Mouse (Mus musculus) frontal cortex, postnatal 14 days (tissue): ENCODE data around the gene Guca2a.
A peak's percentile ranks its signal among the peaks of the same experiment; 100 is the strongest.
"Not testable (repeated sequence)": the region's sequence is repeated elsewhere in the genome, so short reads cannot be mapped to it uniquely, and the experiment has no call there.

Experiments
- DNase-seq, 2 experiments: peaks; one replicate each; pipeline ENCODE4 v3.0.0; 2022; ENCODE audit warnings: low spot score in 2 of 2

Gene Guca2a

DNA sequence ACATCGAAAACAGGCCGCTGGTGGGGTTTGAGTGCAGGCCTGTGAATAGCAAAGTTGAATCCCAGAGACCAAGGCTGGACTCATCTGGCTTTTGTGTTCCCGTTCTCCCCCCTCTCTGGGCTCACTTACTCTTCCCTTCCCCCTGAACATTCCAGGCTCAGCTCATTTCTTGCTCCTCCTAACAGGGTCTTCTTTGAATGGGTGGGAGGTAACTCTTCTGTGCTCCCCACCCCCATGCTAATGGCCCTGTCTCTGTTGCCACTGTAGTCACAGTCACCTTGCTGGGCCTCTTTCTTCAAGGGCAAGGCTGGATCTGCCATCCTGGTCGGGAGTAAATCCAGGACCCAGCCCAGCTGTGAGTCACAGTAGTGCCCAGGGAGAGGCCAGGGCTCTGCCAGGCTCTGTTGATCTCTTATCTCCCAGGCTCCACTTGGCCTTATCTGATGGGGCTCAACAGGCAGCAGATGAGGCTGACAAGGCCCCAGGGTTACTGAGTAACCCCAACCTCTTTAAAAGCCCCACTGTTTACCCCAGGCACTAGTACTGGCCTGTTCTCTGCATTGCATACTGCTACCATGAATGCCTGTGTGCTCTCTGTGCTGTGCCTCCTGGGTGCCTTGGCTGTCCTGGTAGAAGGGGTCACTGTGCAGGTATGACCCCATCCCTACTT, at the start of gene Guca2a:
Gene Guca2a, plus strand, starts transcription at position 529 of the 670 bp plus-strand sequence.
- no peak for DNase-seq

DNA sequence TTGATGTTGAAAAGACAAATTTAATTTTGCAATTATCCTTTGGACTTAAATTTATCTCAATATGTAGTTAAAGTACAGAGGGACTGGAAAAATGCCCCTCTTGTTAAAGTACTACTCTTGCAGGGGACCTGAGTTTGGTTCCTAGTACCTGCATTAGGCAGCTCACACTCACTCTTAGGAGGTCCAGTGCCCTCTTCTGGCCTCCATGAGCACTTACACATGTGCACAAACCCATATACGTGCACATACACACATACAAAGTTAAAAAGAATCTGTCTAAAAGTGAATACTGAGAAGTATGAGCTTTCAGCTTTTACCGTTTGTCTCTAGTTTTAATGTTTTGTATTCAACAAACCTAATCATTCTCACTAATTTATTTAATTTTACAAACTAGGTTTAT, 49.5 kb upstream of the Guca2a start:
- no peak for DNase-seq

DNA sequence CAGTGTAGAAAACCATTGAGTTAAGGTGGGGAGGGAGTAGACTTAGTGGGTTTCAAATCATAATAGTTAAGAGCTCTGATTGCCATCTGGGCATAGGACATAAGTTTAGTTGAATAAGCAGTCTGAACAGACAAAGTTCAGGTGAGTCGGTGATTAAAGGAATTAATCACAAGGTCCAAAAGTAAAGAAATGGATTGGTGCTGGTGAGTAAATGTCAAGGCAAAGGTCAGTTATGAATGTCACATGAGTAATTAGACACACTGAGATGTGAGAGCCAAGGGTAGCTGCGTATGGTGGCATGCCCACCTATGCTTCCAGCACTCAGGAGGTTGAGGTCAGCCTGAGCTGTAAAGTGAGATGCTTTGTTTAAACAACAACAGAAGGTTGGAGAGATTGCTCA, 48.1 kb upstream of the Guca2a start:
- no peak for DNase-seq

DNA sequence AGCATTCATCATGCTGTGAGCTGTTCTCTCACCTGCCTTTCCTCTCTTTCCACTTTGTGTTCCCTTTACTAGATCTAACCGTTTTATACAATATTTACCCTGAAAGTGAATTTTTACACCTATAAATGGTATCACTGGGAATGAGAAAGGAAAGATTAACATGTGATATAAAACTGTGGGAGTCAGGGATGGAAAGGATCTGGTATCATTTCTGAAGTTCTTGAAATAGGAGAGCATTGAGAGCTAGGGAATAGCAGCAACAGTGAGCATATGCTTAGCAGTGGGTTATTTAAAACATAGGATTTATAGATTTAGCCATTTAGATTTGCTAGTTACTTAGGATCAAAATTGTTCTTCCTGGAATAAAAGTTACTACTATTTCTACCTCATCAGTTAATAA, 47.5 kb upstream of the Guca2a start:
- DNase-seq = no peak

DNA sequence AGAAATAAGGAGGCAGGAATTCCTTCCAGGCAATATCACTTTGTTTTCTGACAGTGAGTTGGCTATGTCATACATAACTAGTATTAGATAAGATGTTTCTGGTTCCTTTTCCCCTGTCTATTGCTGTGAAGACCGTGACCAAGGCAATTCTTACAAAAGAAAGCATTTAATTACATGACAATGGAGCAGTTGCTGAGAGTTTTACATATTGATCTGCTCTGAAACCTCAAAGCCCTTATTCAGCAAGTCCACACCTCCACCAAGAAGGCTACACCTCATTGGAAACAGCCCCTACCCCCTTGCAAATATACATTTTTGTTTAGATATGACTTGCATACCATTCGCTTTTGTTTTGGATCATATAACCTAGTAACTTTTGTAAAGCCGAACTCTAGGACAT, 45.0 kb upstream of the Guca2a start:
- DNase-seq = no peak

DNA sequence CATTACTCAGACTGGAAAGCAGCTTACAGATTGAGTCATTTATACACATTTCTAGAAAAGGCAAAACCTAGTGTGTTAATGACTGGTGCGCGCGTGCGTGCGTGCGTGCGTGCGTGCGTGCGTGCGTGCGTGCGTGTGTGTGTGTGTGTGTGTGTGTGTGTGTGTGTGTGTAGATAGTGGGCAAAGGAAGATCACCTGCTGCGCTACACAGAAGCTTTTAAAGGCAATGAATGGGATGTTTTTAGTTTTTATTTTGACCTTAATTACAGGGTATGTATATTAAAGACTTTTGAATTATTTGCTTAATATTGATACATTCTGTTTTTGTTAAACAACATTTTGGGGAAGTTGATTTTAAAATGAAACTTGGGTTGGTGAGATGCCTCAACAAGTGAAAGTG, 43.2 kb upstream of the Guca2a start:
- DNase-seq = no peak

DNA sequence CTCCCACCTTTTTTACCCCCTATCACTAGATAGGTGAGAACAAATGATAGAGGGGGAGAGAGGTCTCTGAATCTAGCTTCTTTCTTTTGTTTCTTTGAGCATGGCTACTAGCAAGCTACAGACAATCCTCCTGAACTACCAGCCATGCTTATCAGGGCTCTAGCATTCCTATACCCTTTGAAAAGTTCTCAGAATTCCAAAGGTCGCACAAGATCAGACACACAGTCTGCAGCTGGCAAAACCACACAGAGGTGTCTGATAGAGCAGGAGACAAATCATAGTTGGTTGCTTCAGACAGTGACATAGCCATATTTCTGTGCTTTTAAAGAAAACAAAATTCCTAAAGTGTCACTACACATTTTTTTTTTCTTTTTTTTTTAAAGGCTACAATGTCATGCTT, 37.9 kb upstream of the Guca2a start:
- no peak for DNase-seq

DNA sequence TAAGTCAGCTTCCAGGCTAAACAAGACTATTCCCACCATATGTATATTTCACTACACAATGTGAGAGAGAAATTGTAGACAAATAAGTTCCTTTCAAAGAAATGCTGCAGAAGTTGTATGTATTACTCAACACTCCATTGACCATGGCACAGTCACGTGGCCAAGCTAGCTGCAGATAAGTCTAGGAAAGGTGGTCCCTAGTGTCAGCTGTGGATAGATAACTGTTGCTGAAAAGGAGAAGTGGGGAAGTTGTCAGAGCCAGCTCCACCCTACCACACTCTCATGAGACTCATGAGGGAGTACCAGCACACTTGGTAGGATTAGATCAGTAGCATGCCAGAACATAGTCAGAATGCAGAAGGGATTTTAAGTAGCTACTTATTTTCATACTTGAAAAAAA, 28.0 kb upstream of the Guca2a start:
- no peak for DNase-seq

DNA sequence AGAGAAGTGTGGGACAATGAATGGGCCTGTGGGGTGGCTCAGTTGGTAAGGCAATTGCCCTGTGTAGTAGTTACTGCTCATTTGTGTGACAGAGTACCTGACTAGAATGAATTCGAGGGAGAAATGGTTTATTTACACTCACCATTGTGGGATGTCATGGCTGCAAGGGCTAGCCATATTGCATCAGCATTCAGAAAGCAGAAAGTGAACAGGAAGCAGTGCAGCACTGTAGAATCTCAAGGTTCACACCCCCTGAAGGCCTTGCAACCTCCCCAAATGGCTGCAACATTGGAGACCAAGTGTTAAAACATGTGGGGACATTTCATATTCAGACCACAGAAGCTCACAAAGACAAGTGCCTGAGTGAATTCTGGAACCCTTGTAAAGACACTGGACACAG, 23.4 kb upstream of the Guca2a start:
- DNase-seq = no peak

DNA sequence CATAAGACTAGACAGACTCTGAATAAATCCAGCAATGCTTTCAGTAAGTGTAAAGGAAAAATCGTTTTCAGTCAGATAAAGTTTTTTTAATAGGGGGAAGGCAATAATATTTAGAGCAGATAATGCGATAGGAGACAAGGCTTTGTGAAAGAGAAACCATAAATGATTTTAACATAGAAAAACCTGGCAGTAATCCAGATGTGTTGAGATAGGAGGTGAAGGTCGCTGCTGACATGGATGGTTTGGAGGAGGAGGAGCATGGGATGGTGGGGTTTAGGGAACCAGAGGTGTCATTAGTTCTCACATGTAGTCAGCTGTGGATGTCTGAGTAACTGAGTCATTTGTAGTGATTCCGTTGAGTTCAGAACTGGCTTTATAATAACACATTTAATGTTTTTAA, 22.8 kb upstream of the Guca2a start:
- no peak for DNase-seq

DNA sequence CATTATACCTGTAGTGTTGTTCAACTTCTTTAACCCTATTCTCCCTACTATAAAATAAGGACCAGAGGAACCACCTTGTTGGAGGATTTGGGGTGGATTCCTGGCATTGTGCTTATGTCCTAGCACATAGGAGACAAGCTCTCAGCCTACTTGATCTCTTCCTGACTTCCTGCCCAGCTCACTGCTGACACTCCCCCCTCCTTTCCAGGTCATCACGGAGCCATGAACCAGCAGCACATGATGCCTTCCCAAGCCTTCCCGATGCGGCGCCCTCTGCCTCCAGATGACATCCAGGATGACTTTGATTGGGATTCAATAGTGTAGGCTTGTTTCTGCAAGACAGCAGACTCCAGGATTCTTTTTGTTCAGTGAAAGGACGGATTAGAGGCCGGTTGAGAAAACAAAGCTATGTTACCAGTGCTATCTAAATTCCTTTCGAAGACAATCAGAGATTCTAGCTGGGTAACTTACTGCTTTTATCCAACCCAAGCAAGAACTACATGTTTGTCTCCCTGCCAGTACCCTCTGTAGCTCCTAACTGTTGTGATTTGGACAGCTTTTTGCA, 11.3 kb upstream of the Guca2a start:
- no peak for DNase-seq

DNA sequence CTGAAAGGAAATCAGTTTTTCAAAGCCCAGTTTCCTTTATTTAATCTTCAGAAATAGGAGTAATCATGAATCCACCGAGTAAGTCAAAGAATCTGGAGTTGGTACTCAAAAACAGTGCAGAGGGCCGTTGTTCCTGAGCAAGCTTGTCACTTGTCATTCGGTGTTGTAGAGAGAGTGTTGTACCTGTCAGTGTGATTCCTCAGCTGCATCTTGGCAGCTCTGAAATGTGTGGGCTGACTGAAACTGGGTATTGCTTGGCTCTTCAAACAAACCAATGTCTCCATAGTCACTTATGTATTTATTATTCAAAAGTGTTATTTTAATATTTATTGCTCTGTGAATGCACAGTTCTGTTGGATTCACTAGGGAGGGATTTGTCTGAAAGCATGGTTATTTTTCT, 10.6 kb upstream of the Guca2a start:
- DNase-seq = no peak

DNA sequence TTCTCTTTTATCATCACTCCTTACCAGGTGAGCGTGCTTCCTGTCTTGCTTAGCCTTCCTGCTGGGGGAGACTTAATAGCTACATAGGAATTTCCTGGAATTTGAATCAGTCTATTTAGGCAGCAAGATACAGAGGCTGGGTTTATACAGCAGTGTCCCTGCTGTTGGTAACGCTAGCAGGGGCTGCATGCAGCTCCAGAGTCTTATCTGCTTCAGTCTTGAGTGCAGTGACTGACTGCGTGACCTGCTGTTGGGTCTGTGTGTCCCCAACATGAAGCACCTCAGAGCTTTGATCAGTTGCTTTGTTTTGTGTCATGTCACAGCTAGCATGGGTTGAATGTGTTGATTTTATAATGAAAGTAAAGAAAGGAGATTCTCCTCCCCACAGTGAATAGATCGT, 10.2 kb upstream of the Guca2a start:
- DNase-seq = no peak

DNA sequence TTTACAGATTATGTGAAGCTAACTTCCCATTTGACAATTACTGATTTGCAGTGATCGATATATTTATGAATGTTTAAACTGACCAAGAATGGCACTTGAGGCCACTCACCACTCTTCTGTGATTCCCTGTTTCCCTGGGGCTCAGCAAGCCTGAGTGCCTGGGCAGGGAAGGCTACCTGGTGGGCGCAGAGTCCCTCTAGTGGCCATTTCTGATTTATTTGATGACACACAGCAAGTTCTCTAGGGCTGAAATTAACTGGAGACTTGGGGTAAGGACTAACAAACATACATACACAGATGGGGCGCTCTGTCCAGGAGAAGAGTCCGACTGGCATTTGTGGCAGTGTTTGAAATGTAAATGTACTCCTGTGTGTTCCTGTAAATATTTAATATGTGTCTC, 9.1 kb upstream of the Guca2a start:
- not testable (repeated sequence) for DNase-seq

DNA sequence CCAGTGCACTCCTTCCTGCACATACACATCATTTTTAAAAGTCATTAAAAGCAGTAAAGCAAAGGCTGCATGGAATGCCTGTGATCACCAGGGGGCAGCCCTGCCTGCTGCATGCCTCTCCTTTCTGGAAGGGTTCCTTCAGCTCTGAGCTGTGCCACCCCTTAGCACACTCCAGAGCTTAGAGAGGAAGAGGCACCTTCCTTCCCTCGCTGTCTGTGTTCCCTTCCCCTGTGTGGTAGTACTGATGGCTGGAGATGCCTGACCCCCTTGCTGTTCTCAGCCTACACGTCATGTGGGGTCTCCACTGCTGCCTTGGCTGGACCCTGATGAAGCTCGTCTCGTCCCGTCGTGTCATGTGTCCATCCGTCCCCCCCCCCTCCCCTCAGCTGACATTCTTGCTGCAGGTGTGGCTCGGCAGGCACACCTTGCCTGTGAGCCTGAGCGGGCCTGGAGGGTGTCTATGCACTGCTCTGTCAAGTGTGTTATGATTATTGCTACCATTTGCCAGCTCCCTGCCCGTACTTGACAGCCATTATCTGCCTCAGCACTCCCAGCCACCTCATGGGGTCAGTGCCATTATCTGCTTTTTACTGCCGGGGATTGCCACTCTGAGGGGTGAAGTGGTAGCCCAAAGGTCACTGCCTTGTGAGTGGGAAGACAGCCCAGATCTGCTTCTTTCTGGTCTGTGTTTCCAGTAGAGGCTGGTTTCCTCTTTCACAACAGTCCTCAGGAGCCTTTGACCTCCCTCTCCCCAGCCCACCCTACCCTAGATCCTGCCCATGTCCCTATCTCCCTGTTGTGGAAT, 6.2 kb upstream of the Guca2a start:
- DNase-seq = peak; percentile 43 to 49

DNA sequence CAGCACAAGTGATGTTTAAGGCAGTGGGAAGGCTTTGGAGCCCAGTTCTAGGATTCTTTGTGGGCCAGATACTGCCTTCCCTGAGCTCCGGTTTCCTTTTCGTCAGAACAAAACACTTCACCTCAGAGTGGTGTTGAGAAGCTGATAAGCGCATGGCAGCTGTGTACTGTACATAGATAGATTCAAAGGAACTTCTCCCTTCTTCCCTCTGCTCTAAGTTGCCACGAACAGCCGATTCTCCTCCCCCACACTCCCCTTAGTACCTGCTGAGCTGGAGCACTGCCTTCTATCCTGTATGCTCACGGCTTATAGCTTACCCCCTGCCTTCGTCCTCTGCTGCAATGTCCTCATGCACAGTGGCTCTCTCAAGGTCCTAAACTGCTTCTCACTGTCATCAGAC, 4.8 kb upstream of the Guca2a start:
- no peak for DNase-seq

DNA sequence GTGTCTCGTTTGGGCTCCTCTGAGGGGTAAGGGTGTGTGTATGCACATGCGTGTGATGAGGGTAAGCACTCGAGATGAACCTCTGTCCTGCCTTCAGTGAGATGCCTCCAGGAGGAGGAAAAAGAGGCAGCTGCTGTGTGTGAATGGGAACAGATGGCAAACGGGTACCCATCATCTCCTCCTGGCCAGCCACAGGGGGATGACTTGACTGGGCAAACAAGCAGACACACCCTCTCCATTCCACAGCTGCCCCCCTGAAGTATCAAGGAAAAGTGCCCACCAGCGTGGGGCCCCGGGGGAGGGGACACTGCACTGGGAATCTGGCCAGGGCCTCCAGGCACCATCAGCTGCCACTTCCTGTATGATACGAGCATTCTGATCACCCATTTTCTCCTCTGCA, 4.2 kb upstream of the Guca2a start:
- no peak for DNase-seq

DNA sequence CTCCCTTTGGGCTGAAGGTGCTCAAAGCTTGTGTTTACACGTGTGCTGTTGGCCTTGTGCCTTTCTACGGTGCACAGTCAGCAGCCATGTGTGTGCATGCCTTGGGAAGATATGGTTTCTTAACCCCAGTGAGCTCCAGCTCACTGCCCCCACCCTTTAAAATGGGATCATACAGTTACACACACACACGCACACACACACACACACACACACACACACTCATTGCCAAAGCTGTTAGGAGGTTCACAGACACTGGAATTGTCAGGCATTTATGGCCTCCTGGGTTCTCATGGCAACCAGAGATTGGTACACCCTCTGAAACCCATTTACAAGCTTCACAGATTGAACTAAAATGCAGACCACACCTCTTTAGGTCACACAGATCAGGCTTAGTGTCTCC, 3.6 kb upstream of the Guca2a start:
- no peak for DNase-seq

DNA sequence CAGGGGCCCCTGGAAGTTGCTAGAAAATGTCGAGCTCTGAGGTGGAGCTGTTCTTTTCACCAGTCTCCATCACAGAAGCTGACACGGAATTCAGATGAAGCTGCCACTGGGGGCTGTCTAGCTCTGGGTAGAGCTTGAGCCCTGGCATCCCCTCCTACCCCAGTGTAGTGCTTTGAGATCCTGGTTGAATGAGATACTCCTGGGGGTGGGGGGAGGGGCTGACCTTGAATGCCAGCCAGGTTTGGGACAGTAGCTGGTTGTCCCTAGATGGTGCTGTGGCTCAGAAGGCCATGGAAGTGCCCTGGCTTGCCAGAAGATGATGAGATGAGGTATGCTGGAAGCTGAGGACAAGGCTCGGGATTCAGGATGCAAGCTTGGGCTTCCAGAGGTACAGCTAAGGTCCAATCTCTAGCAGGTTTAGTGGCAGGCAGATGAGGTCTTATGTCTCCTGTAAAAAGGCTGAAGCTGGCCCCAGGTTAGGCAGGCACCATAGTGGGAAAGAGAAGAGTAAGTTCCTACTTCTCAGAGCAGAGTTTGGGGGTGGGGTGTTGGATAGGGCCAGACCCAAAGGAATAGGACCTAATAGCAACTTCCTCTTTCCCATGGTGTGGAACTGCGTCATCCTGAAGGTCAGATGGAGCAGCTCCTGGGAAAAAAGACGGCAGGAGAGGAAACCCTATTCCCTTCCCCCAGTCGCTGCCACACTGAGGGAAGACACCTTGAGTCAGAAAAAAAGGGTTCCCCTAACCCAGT, 2.4 kb upstream of the Guca2a start:
- no peak for DNase-seq

DNA sequence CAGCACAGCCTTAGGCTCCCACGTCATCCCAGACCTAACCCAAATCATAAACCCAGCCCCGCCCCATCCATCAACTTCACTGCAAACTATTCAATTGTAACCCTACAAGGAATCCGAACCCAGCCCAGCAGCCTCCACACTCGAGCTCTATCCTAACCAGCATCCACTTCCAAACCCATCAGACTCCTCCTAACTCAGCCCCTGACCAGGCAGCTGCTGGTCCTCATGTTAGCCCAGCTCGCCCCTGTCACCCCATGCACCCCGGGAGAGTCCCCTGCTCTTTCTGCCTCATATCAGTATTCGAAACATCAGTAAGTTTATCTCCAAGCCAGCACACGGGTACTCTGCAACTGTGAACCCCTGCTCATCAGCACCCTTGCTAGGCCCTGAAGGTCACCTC, 1.8 kb upstream of the Guca2a start:
- DNase-seq = no peak

DNA sequence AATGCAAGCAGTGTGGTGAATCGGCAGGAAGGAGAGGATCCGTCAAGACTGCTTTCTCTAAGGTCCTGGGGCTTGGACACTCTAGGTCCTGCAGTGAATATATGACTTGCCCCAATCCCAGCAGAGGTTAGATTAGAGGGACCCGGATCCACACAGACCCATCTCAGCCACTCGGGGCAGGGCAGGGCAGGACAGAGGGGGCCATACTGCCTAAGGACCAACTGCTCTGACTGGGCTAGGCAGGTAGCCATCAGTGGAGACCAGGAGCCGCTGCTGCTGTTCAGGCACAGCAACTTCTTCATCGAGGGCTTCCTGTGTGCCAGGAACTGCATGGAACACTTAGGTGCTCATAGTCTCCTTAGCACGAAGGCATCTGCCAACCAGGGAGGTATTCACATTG, 773 bp upstream of the Guca2a start:
- DNase-seq = no peak

DNA sequence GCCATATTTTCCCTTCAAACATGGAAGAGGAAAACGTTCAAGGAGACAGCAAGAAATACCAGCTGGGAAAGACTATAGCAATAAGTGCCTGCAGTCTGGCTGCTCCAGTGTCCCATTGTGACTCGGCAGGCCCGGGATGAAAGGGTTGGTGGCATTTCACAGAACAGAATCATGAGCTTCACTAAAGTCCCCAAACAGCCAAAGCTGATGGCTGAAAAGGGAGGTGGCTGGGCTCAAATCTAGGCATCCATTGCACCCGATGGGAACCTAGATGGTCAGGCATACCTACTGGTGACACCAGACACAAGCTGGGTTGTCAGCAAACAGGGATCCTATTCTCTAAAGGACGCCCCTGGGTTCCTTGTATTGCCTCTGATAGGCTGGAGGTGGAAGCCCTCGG, 442 bp downstream of the Guca2a start:
- no peak for DNase-seq

DNA sequence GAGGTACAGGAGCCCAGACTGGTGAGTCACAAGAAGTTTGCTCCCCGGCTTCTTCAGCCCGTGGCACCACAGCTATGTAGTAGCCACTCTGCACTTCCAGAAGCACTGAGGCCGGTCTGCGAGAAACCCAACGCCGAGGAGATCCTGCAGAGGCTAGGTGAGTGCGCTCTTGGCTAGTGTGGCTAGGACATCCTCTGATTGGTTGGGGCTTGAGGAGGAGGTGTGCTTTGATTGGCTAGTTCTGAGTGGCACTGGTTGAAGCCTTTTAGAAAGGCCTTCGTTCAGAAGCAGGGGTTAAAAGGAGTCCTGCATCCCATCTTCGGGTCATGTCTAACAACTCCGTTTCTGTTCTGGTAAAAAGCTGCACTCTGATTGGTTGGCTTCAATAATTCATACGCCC, 1.2 kb downstream of the Guca2a start:
- no peak for DNase-seq
